Mouse (Mus musculus): Measurements from ENCODE around the gene Wdr25.

DNA sequence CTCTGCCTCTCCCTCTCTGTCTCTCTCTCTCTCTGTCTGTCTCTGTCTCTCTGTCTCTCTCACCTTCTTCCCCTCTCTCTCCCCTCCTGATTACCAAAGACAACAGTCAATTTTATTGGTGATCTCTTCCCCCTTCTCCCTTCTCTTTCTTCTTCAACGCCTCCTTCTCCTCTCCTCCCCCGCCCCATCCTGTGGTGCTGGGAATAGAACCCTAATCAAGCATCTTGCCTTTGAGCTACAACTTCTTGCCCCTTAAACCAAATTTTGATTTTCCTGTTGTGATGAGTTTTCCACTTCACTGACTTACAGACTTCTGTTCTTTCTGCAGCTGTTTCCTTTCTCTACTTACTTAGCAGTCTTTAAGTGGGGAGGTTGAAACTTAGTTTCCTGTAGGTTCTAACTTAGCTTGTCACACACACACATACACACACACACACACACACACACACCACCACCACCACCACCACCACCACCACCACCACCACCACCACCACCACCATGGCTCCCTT, 181.4 kb downstream of the Wdr25 start:
- no peak for TF ChIP-seq CTCF (IDR thresholded peaks at IDR 0.05; ENCODE audit: insufficient read depth, low read depth, low read length)
- no peak for TF ChIP-seq POLR2A (IDR thresholded peaks at IDR 0.05; ENCODE audit: insufficient read depth, low read depth, low read length)

Measured in olfactory bulb, adult 2 months (tissue).